Mouse (Mus musculus): ENCODE measurements around the gene Cdc42ep1.

GRCm38 (mm10) chr15:78851505-78852153 is 9.2 kb downstream of the Cdc42ep1 start:
- no peak for TF ChIP-seq GATA1 (IDR thresholded peaks at IDR 0.05; ENCODE audit: borderline replicate concordance, low read length)
- no peak for TF ChIP-seq FLI1 (IDR thresholded peaks at IDR 0.05; ENCODE audit: low read length)

Data from megakaryocyte, embryonic 14.5 days (primary cell).